Mouse (Mus musculus) CH12.LX (cell line): ENCODE measurements at regions not wholly inside any gene's neighbourhood (a gene's known extent, or its start where the extent isn't known, plus 50 kb on each side); places are given as distances from the start of the nearest gene placed in this dataset.

Experiments used
- DNase-seq: peaks from one replicate; pipeline ENCODE4 v3.0.0-alpha.2; 2013; ENCODE audit errors: extremely low read depth
- H3K27ac ChIP-seq: 2 replicates; pipeline ENCODE4 v1.5.1; 2012; ENCODE audit warnings: low read depth, mild to moderate bottlenecking, control low read depth, moderate library complexity; ENCODE audit not compliant: insufficient read depth
- H3K27me3 ChIP-seq: replicated peaks from 2 replicates; pipeline ENCODE3; 2012; ENCODE audit warnings: inconsistent platforms
- H3K36me3 ChIP-seq, 2 experiments: replicated peaks in 1 of 2; 2 replicates each; pipeline versions ENCODE3 to v1.6.1; 2012; ENCODE audit warnings: inconsistent platforms in 1 of 2, low read length in 1 of 2, mild to moderate bottlenecking in 1 of 2, mixed read lengths in 1 of 2, moderate library complexity in 1 of 2; ENCODE audit not compliant: control insufficient read depth in 1 of 2, insufficient read depth in 1 of 2
- H3K4me1 ChIP-seq, 2 experiments: 2 replicates each; pipeline ENCODE4 v1.6.1; 2012; ENCODE audit warnings: inconsistent platforms in 1 of 2, moderate library complexity in 1 of 2; ENCODE audit not compliant: insufficient read depth in 2 of 2, control insufficient read depth in 1 of 2
- H3K4me2 ChIP-seq: 2 replicates; pipeline ENCODE4 v1.6.1; 2012; ENCODE audit warnings: low read depth, mild to moderate bottlenecking, control low read depth; ENCODE audit not compliant: poor library complexity, insufficient read depth, severe bottlenecking
- H3K4me3 ChIP-seq, 3 experiments: fragments of 150-350 bp in 1 of 3; sonication (generic) in 1 of 3; replicated peaks in 1 of 3; 2 replicates each; pipeline versions ENCODE3 to v1.5.1; 2011 to 2012; ENCODE audit warnings: low read depth in 2 of 3, low read length in 2 of 3, mild to moderate bottlenecking in 2 of 3, moderate library complexity in 2 of 3, control low read depth in 1 of 3, improper control_type of control experiment in 1 of 3, inconsistent platforms in 1 of 3, mixed read lengths in 1 of 3; ENCODE audit not compliant: poor library complexity in 1 of 3
- H3K79me2 ChIP-seq: replicated peaks from 2 replicates; pipeline ENCODE4 v1.6.1; 2012; ENCODE audit warnings: mild to moderate bottlenecking, moderate library complexity; ENCODE audit not compliant: control insufficient read depth, poor library complexity, insufficient read depth, severe bottlenecking; ENCODE audit errors: extremely low read depth
- H3K9ac ChIP-seq: 2 replicates; pipeline ENCODE4 v1.6.1; 2012; ENCODE audit warnings: low read depth, mild to moderate bottlenecking, control low read depth, moderate library complexity; ENCODE audit not compliant: insufficient read depth
- H3K9me3 ChIP-seq: replicated peaks from 2 replicates; pipeline ENCODE3; 2012; ENCODE audit warnings: low read length, inconsistent platforms, mixed read lengths
- BHLHE40 ChIP-seq: IDR thresholded peaks from 2 replicates; pipeline ENCODE4 v1.6.1; 2011; ENCODE audit warnings: mild to moderate bottlenecking, low read depth, low read length, improper control_type of control experiment
- CHD2 ChIP-seq: IDR thresholded peaks from 2 replicates; pipeline ENCODE4 v1.6.1; 2011; ENCODE audit warnings: low read length, improper control_type of control experiment
- CTCF ChIP-seq, 2 experiments: IDR thresholded peaks in 1 of 2; conservative IDR thresholded peaks in 1 of 2; 2 replicates each; pipeline ENCODE4 v1.5.1; 2011 to 2012; ENCODE audit warnings: low read depth in 2 of 2, low read length in 2 of 2, improper control_type of control experiment in 1 of 2, inconsistent platforms in 1 of 2, mild to moderate bottlenecking in 1 of 2, moderate library complexity in 1 of 2
- E2F4 ChIP-seq: IDR thresholded peaks from 2 replicates; pipeline ENCODE4 v1.6.1; 2011; ENCODE audit warnings: low read depth, low read length, improper control_type of control experiment; ENCODE audit not compliant: insufficient replicate concordance
- ELF1 ChIP-seq: IDR thresholded peaks from 2 replicates; pipeline ENCODE4 v1.6.1; 2014; ENCODE audit warnings: low read depth, mild to moderate bottlenecking, inconsistent platforms, low read length, improper control_type of control experiment
- ETS1 ChIP-seq: conservative IDR thresholded peaks from 2 replicates; pipeline ENCODE4 v1.6.1; 2012; ENCODE audit warnings: low read depth, mild to moderate bottlenecking, inconsistent platforms, low read length, improper control_type of control experiment, moderate library complexity
- GABPA ChIP-seq: IDR thresholded peaks from 2 replicates; pipeline ENCODE4 v1.6.1; 2012; ENCODE audit warnings: low read depth, low read length, improper control_type of control experiment, inconsistent platforms; ENCODE audit not compliant: insufficient replicate concordance
- JUND ChIP-seq: conservative IDR thresholded peaks from 2 replicates; pipeline ENCODE4 v1.6.1; 2011; ENCODE audit warnings: low read depth, low read length, improper control_type of control experiment
- KAT2A ChIP-seq: IDR thresholded peaks from 2 replicates; pipeline ENCODE4 v1.6.1; 2012; ENCODE audit warnings: low read length, improper control_type of control experiment, inconsistent platforms; ENCODE audit not compliant: insufficient replicate concordance
- MAX ChIP-seq: IDR thresholded peaks from 2 replicates; pipeline ENCODE4 v1.6.1; 2011; ENCODE audit warnings: low read length, improper control_type of control experiment
- MAZ ChIP-seq: IDR thresholded peaks from 2 replicates; pipeline ENCODE4 v1.6.1; 2012; ENCODE audit warnings: low read depth, mild to moderate bottlenecking, inconsistent platforms, low read length, improper control_type of control experiment, moderate library complexity
- PAX5 ChIP-seq: IDR thresholded peaks from 2 replicates; pipeline ENCODE4 v1.6.1; 2012; ENCODE audit warnings: low read length, inconsistent platforms, mixed read lengths
- POLR2AphosphoS2 ChIP-seq: IDR thresholded peaks from 2 replicates; pipeline ENCODE4 v1.6.1; 2011; ENCODE audit warnings: low read depth, low read length, improper control_type of control experiment
- RAD21 ChIP-seq: IDR thresholded peaks from 2 replicates; pipeline ENCODE4 v1.6.1; 2011; ENCODE audit warnings: low read depth, mild to moderate bottlenecking, low read length, improper control_type of control experiment, moderate library complexity
- RCOR1 ChIP-seq: conservative IDR thresholded peaks from 2 replicates; pipeline ENCODE4 v1.6.1; 2012; ENCODE audit warnings: low read depth, mild to moderate bottlenecking, inconsistent platforms, low read length, improper control_type of control experiment
- SIN3A ChIP-seq: IDR thresholded peaks from 2 replicates; pipeline ENCODE4 v1.6.1; 2012; ENCODE audit warnings: low read length, improper control_type of control experiment, inconsistent platforms
- TCF12 ChIP-seq: IDR thresholded peaks from 2 replicates; pipeline ENCODE4 v1.6.1; 2014; ENCODE audit warnings: low read depth, mild to moderate bottlenecking, inconsistent platforms, low read length, improper control_type of control experiment
- UBTF ChIP-seq: IDR thresholded peaks from 2 replicates; pipeline ENCODE4 v1.6.1; 2012; ENCODE audit warnings: low read depth, mild to moderate bottlenecking, inconsistent platforms, low read length, improper control_type of control experiment, moderate library complexity
- USF2 ChIP-seq: conservative IDR thresholded peaks from 2 replicates; pipeline ENCODE4 v1.6.1; 2011; ENCODE audit warnings: low read depth, low read length, improper control_type of control experiment
- ZNF384 ChIP-seq: IDR thresholded peaks from 2 replicates; pipeline ENCODE4 v1.6.1; 2012; ENCODE audit warnings: low read depth, low read length, improper control_type of control experiment, inconsistent platforms
- dilution Hi-C: fragments of 300-500 bp; cut with MboI; formaldehyde crosslinking; loops from 2 replicates; pipeline ENCODE4 v1.14.3; 2020; ENCODE audit warnings: low sequenced_read_pairs; ENCODE audit not compliant: extremely low pct_unique_long_range_greater_than_20kb, extremely low pct_ligation_motif_present
- in situ Hi-C: fragments of 300-500 bp; cut with MboI; formaldehyde crosslinking; loops from 3 replicates; pipeline ENCODE4 v1.14.3; 2019; ENCODE audit warnings: low sequenced_read_pairs, low pct_ligation_motif_present, low pct_unique_long_range_greater_than_20kb, mixed read lengths

DNA sequence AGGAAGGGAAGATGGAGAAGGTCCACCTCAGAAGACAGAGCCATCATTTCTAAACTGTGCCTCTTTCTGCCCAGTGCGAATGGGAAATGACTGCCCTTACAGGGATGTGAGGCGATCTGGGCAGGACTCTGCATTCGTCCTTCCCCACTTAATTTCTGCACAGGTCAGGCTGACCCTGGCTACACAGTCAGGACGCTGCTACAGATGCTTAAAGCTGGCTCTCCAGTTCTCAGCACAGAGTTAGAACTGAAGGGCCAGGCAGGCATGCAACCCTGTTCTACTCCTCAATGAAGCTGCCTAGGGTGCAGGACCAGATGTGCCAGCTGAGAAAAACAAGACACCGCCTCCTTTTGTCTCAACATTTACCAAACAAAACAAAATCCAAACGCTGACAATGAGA lies 132.1 kb downstream of the Cand1 start:
- TF ChIP-seq MAZ: no peak
- TF ChIP-seq CTCF (conservative IDR thresholded peaks at IDR 0.05 in 1 of 2, IDR thresholded peaks at IDR 0.05 in 1 of 2; ENCODE audit: low read depth in 2 of 2, low read length in 2 of 2): no peak
- TF ChIP-seq MAX: no peak
- TF ChIP-seq BHLHE40: no peak
- no peak for TF ChIP-seq USF2
- TF ChIP-seq GABPA: no peak
- no peak for TF ChIP-seq JUND
- TF ChIP-seq ZNF384: no peak
- no peak for TF ChIP-seq POLR2AphosphoS2
- no peak for TF ChIP-seq RCOR1
- TF ChIP-seq ELF1: no peak
- TF ChIP-seq SIN3A: no peak
- TF ChIP-seq ETS1: no peak
- Histone ChIP-seq H3K9me3 (no peaks in the 10 kb centered on the region), H3K79me2 (no peaks in the 10 kb centered on the region), H3K4me2 (no peak overlapping the region), H3K4me1 (peaks cover 0 to 27% of the 10 kb centered on the region in 2 experiments; a peak in 2 of 4 replicates), H3K27ac (no peak overlapping the region), H3K27me3 (no peaks in the 10 kb centered on the region), H3K36me3 (no peaks in the 10 kb centered on the region), H3K9ac (no peak overlapping the region), H3K4me3 (no peak overlapping the region)
- in situ Hi-C loops: no loop called here
- dilution Hi-C loops: no loop called here
- no peak for DNase-seq

- H3K4me2 ChIP-seq: no peak overlapping the region
- no peak overlapping the region for H3K4me3 ChIP-seq
- in situ Hi-C loops: no loop called here
- TF ChIP-seq CHD2 (no peak), UBTF (no peak), SIN3A (no peak), E2F4 (no peak), RAD21 (no peak), TCF12 (no peak), PAX5 (no peak), KAT2A (no peak), ZNF384 (no peak), GABPA (no peak)
- H3K79me2 ChIP-seq: no peaks in the 10 kb centered on the region
- no peak for DNase-seq
- dilution Hi-C loops: no loop called here
- H3K9me3 ChIP-seq: no peaks in the 10 kb centered on the region
- no peaks in the 10 kb centered on the region for H3K36me3 ChIP-seq
- H3K27me3 ChIP-seq: no peaks in the 10 kb centered on the region
- H3K4me1 ChIP-seq: peaks cover 0 to 15% of the 10 kb centered on the region in 2 experiments; a peak in 2 of 4 replicates
- H3K27ac ChIP-seq: no peak overlapping the region
- H3K9ac ChIP-seq: no peak overlapping the region
Observed at GRCm38 (mm10) chr10:119106105-119106504, 133.8 kb downstream of the Cand1 start.
